Mouse (Mus musculus) liver, adult 2 months (tissue): Measurements from ENCODE around the gene Grap. TPM values are rescaled to one million over a fixed set of nuclear protein-coding genes. Genes with fewer than 3 reads are reported as not detected.

Experiments
- DNase-seq: peaks from one replicate; pipeline ENCODE4 v3.0.0-alpha.2; 2011; ENCODE audit warnings: low read depth, low spot score; ENCODE audit errors: extremely low read depth
- H3K27ac ChIP-seq: fragments of 200-500 bp; replicated peaks from 2 replicates; pipeline ENCODE4 v1.5.1; 2012; ENCODE audit warnings: low read depth, mild to moderate bottlenecking, control low read depth, inconsistent platforms, low read length; ENCODE audit not compliant: insufficient read depth
- H3K27me3 ChIP-seq: fragments of 200-500 bp; 2 replicates; pipeline ENCODE4 v1.6.1; 2012; ENCODE audit warnings: mild to moderate bottlenecking, moderate library complexity, low read length, inconsistent platforms; ENCODE audit not compliant: control insufficient read depth, insufficient read depth
- H3K36me3 ChIP-seq: fragments of 200-500 bp; 2 replicates; pipeline ENCODE4 v1.6.1; 2012; ENCODE audit warnings: low read length, inconsistent platforms; ENCODE audit not compliant: control insufficient read depth, insufficient read depth
- H3K4me1 ChIP-seq: fragments of 200-500 bp; 2 replicates; pipeline ENCODE4 v1.6.1; 2011; ENCODE audit warnings: low read length; ENCODE audit not compliant: control insufficient read depth, insufficient read depth
- H3K4me3 ChIP-seq: fragments of 200-500 bp; 2 replicates; pipeline ENCODE4 v1.5.1; 2011; ENCODE audit warnings: low read depth, mild to moderate bottlenecking, control low read depth, low read length, moderate library complexity; ENCODE audit not compliant: insufficient read depth
- H3K79me2 ChIP-seq: fragments of 200-500 bp; 2 replicates; pipeline ENCODE4 v1.6.1; 2012; ENCODE audit warnings: inconsistent platforms, mild to moderate bottlenecking, low read length, moderate library complexity; ENCODE audit not compliant: control insufficient read depth, insufficient read depth
- H3K9ac ChIP-seq: fragments of 200-500 bp; 2 replicates; pipeline ENCODE4 v1.6.1; 2012; ENCODE audit warnings: low read depth, mild to moderate bottlenecking, control low read depth, inconsistent platforms, low read length
- CTCF ChIP-seq: fragments of 200-500 bp; IDR thresholded peaks from 2 replicates; pipeline ENCODE4 v1.5.1; 2011; ENCODE audit warnings: low read depth, low read length, control low read depth
- POLR2A ChIP-seq: fragments of 200-500 bp; IDR thresholded peaks from 2 replicates; pipeline ENCODE4 v1.6.1; 2011; ENCODE audit warnings: low read length, control low read depth; ENCODE audit not compliant: insufficient read depth; ENCODE audit errors: extremely low read depth
- WGBS: fragments of 180-500 bp; shearing (Covaris S2); methylation state at CpG from one replicate; pipeline ENCODE4 v1.1.7; 2018; 5-methylcytosine and 5-hydroxymethylcytosine counted together
- polyA plus RNA-seq: library from polyadenylated mRNA; depleted of rRNA; stranded (reverse); fragments of >200 nt; gene quantifications from 2 replicates; pipeline ENCODE4 v1.2.3, GENCODE M21; 2012
- total RNA-seq: library from RNA; depleted of rRNA; stranded (reverse); fragments of >200 nt; gene quantifications from 2 replicates; pipeline ENCODE4 v1.2.3, GENCODE M21; 2014

Grap gene
- total and polyA plus RNA-seq, 2 experiments = 3.4 to 3.8 TPM

DNA sequence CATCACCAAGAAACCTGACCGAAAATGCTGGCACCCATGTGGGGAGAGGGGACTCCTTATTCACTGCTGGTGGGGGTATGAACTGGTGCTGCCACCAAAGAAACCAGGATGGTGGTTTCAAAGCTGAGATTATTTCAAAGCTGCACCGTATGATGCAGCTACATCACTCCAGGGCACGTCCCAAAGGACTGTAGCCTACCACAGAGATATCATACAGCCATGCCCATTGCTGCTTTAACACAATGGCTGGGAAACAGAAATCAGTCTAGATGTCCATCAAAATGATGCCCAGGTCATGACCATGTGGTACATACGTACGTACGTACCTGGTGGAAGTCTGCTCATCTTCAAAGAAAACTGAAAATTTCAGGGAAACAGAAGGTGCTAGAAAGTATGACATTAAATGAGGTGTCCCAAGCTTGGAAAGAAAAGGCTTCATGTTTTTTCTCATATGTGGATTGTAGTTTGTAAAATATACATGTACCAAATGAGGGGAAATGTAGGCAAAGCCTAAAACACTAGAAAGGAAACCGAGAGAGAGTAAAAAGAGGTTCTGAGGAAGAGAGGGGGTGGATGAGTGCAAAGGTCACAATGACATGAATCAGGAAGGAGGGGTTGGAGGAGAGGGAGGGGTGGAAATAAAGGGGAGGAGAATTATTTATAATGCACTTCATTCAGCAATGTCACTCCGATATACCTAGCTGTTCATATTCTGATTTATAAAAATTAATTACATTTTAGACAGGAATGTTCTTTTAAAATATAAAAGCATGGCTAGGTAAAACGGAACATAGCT is 2.4 kb upstream of the Grap start:
- no peak overlapping the region for H3K27ac ChIP-seq
- H3K27me3 ChIP-seq = no peaks in the 10 kb centered on the region
- H3K4me3 ChIP-seq = no peak overlapping the region
- H3K4me1 ChIP-seq = no peaks in the 10 kb centered on the region
- WGBS = 82% methylated on average over 9 of the region's 9 CpGs
- no peak for DNase-seq
- TF ChIP-seq CTCF = no peak
- TF ChIP-seq POLR2A = no peak
- no peaks in the 10 kb centered on the region for H3K79me2 ChIP-seq
- H3K9ac ChIP-seq = no peak overlapping the region
- no peaks in the 10 kb centered on the region for H3K36me3 ChIP-seq

DNA sequence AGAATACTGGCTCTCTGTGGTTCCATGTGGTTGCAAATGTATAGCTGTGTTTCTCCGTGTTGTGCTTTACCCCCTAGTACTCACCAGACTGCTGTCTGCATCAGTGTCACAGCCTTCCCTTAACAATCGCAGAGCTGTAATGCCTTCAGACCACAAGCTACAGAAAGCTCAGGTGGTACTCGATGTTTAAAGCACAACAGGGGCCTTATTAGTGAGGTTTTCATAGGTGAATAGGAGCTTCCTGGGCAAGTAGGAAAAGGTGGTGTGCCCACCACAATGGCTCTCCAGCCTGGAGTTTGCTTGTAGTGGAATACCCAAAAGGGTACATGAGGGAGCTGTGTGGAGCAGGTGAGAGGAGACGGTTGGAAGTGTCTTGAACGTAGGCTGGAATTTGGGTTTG is 849 bp upstream of the Grap start:
- WGBS = 93% methylated on average over 5 of the region's 5 CpGs
- no peaks in the 10 kb centered on the region for H3K79me2 ChIP-seq
- TF ChIP-seq CTCF (no peak), POLR2A (no peak)
- H3K9ac ChIP-seq = no peak overlapping the region
- H3K36me3 ChIP-seq = no peaks in the 10 kb centered on the region
- H3K27me3 ChIP-seq = no peaks in the 10 kb centered on the region
- DNase-seq = no peak
- H3K27ac ChIP-seq = peak overlapping the region; percentile 24; the same call in 1 of the 2 replicates
- no peak overlapping the region for H3K4me3 ChIP-seq
- H3K4me1 ChIP-seq = no peaks in the 10 kb centered on the region

DNA sequence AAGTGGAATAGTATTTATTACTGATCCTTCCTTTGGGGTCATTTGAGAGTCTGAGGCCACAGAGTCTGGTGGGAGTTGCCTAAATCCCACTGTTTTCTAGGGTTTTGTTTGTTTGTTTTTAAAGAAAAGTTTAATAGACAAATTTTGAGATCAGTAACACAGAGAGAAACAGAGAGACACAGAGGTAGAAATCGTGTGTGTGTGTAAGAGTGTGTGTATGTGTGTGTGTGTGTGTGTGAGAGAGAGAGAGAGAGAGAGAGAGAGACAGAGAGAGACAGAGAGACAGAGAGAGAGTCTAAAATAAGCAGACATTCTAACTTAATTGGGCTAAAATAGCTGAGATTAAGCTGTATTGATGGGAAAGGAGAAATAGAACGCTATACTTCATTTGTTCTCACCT is 503 bp downstream of the Grap start:
- Histone ChIP-seq H3K9ac (peak overlapping the region; percentile 68), H3K36me3 (no peaks in the 10 kb centered on the region), H3K4me1 (no peaks in the 10 kb centered on the region), H3K27ac (peak overlapping the region; percentile 44), H3K79me2 (no peaks in the 10 kb centered on the region), H3K27me3 (no peaks in the 10 kb centered on the region), H3K4me3 (peak overlapping the region; percentile 85)
- DNase-seq = no peak
- WGBS = 62% methylated on average over 2 of the region's 2 CpGs
- TF ChIP-seq POLR2A (no peak), CTCF (no peak)

DNA sequence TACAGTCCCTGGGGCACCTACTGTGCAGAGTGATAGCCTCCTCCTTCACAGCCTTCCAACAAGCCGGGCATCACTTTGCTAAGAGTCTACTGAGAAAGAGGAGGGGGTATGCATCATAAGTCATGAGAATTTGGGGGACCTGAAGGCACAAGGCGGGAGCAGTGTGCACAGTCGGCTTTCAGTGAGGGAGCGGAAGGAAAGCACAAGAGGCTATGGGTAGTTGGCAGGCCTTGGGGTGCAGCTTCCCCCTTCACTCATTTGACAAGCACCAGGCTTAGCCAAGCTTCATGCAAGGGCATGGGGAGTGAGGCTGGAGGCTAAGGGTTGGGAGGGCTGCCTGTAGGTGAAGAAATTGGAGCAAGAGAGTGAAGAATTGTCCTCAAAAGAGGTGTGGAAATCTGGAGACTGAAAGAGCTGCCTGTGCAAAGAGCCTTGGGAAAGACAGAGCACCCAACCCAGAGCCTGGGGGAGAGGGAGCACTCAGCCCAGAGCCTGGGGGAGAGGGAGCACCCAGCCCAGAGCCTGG is 1.8 kb downstream of the Grap start:
- Histone ChIP-seq H3K27ac (no peak overlapping the region), H3K36me3 (no peaks in the 10 kb centered on the region), H3K79me2 (no peaks in the 10 kb centered on the region), H3K4me1 (no peaks in the 10 kb centered on the region), H3K4me3 (no peak overlapping the region), H3K27me3 (no peaks in the 10 kb centered on the region), H3K9ac (no peak overlapping the region; the same call in 1 of the 2 replicates)
- DNase-seq = no peak
- TF ChIP-seq CTCF = no peak
- TF ChIP-seq POLR2A = no peak
- WGBS = 86% methylated on average over 4 of the region's 4 CpGs

DNA sequence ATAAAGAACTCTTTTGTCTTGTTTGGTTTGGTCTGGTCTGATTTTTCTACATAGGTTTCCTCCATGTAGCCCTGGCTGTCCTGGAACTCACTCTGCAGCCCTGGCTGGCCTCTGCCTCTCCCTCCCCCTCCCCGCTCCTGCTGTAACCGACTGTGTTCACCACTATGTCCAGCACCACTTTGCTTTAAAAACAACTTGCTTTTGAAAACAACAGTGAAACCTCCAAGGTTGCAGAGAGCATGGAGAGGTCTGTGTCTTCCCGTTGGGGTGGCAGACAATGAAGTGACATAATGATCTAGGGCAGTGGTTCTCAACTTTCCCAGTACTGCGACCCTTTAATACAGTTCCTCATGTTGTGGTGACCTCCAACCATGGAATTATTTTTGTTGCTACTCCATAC is 2.6 kb downstream of the Grap start:
- no peak for TF ChIP-seq POLR2A
- TF ChIP-seq CTCF = no peak
- no peak for DNase-seq
- H3K27ac ChIP-seq = no peak overlapping the region
- no peaks in the 10 kb centered on the region for H3K27me3 ChIP-seq
- H3K9ac ChIP-seq = no peak overlapping the region
- 66% methylated on average over 4 of the region's 4 CpGs for WGBS
- H3K4me1 ChIP-seq = no peaks in the 10 kb centered on the region
- no peak overlapping the region for H3K4me3 ChIP-seq
- no peaks in the 10 kb centered on the region for H3K36me3 ChIP-seq
- H3K79me2 ChIP-seq = no peaks in the 10 kb centered on the region

DNA sequence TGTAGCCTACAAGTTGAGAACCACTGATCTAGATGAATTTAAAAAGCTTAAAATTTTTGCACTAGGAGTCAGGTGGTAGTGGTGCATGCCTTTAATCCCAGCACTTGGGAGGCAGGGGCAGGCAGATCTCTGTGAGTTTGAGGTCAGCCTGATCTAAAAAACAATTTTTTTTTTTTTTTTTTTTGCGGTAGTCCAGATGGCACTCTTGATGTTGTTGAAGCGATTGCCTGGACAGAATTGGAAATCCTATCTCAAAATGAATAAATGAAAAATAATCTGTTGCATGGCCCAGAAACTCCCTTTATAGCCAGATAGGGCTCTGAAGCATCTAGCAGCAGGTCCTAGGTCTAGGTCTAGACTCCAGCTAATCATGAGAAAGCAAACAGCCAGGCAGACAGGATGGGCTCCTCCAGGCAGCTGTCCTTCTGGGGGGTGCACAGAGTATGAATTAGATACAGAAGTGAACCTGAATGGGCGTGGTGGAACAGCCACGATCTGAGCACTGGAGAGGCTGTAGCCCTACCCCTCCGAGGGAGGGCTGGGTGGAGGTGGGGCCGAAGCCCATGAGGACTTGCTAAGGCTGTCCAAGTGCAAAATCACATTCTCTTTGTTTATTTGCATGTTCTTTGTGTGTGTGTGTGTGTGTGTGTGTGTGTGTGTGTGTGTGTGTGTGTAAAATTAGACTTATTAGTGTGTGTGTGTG is 3.2 kb downstream of the Grap start:
- Histone ChIP-seq H3K27ac (no peak overlapping the region), H3K36me3 (no peaks in the 10 kb centered on the region), H3K4me1 (no peaks in the 10 kb centered on the region), H3K79me2 (no peaks in the 10 kb centered on the region), H3K27me3 (no peaks in the 10 kb centered on the region), H3K9ac (no peak overlapping the region), H3K4me3 (no peak overlapping the region)
- TF ChIP-seq POLR2A (no peak), CTCF (no peak)
- WGBS = 82% methylated on average over 6 of the region's 6 CpGs
- DNase-seq = no peak
